Mouse (Mus musculus) MEL (cell line): ENCODE results near the gene Zbtb20. TPM values are rescaled to one million over a fixed set of nuclear protein-coding genes. Genes with fewer than 3 reads are reported as not detected.
A peak's percentile ranks its signal among the peaks of the same experiment; 100 is the strongest.

Experiments
- DNase-seq: peaks from one replicate; pipeline ENCODE4 v3.0.0; 2011; ENCODE audit warnings: low read depth, low spot score
- H3K27ac ChIP-seq: 2 replicates; pipeline ENCODE4 v1.5.1; 2012; ENCODE audit warnings: low read depth, mild to moderate bottlenecking, control low read depth, low read length, moderate library complexity; ENCODE audit not compliant: control insufficient read depth
- H3K27me3 ChIP-seq, 2 experiments: fragments of 150-350 bp in 1 of 2; sonication (generic) in 1 of 2; 2 replicates each; pipeline ENCODE4 v1.6.1; 2012; ENCODE audit warnings: low read length in 2 of 2, mild to moderate bottlenecking in 2 of 2, improper control_type of control experiment in 1 of 2, moderate library complexity in 1 of 2; ENCODE audit not compliant: insufficient read depth in 2 of 2, control insufficient read depth in 1 of 2
- H3K36me3 ChIP-seq, 2 experiments: 2 replicates each; pipeline ENCODE4 v1.6.1; 2012 to 2014; ENCODE audit warnings: low read length in 2 of 2, improper control_type of control experiment in 1 of 2, inconsistent platforms in 1 of 2, mild to moderate bottlenecking in 1 of 2; ENCODE audit not compliant: insufficient read depth in 2 of 2, control insufficient read depth in 1 of 2
- H3K4me1 ChIP-seq, 2 experiments: fragments of 150-350 bp in 1 of 2; sonication (generic) in 1 of 2; 2 replicates each; pipeline ENCODE4 v1.6.1; 2012; ENCODE audit warnings: low read length in 2 of 2, improper control_type of control experiment in 1 of 2, mild to moderate bottlenecking in 1 of 2; ENCODE audit not compliant: insufficient read depth in 2 of 2, control insufficient read depth in 1 of 2
- H3K4me3 ChIP-seq, 2 experiments: fragments of 150-350 bp in 1 of 2; sonication (generic) in 1 of 2; 2 replicates each; pipeline ENCODE4 v1.5.1; 2012; ENCODE audit warnings: low read depth in 2 of 2, low read length in 2 of 2, mild to moderate bottlenecking in 2 of 2, moderate library complexity in 2 of 2, control low read depth in 1 of 2, improper control_type of control experiment in 1 of 2; ENCODE audit not compliant: control insufficient read depth in 1 of 2, insufficient read depth in 1 of 2
- H3K79me2 ChIP-seq: 2 replicates; pipeline ENCODE4 v1.6.1; 2012; ENCODE audit warnings: mild to moderate bottlenecking, low read length, moderate library complexity; ENCODE audit not compliant: control insufficient read depth, poor library complexity, insufficient read depth
- H3K9ac ChIP-seq: 2 replicates; pipeline ENCODE4 v1.6.1; 2012; ENCODE audit warnings: low read depth, mild to moderate bottlenecking, control low read depth, low read length, moderate library complexity; ENCODE audit not compliant: control insufficient read depth, poor library complexity, severe bottlenecking
- H3K9me3 ChIP-seq: fragments of 150-350 bp; sonication (generic); replicated peaks from 2 replicates; pipeline ENCODE4 v1.6.1; 2012; ENCODE audit warnings: mild to moderate bottlenecking, low read length, improper control_type of control experiment, moderate library complexity; ENCODE audit not compliant: insufficient read depth
- ELF1 ChIP-seq: IDR thresholded peaks from 2 replicates; pipeline ENCODE4 v1.6.1; 2014; ENCODE audit warnings: low read depth, mild to moderate bottlenecking, inconsistent platforms, low read length, improper control_type of control experiment, moderate library complexity
- ETS1 ChIP-seq: IDR thresholded peaks from 2 replicates; pipeline ENCODE4 v1.6.1; 2012; ENCODE audit warnings: low read depth, mild to moderate bottlenecking, inconsistent platforms, low read length, improper control_type of control experiment, moderate library complexity
- MAFK ChIP-seq: IDR thresholded peaks from 2 replicates; pipeline ENCODE4 v1.6.1; 2011; ENCODE audit warnings: low read depth, mild to moderate bottlenecking, low read length, improper control_type of control experiment, borderline replicate concordance
- MXI1 ChIP-seq: IDR thresholded peaks from 2 replicates; pipeline ENCODE4 v1.6.1; 2011; ENCODE audit warnings: mild to moderate bottlenecking, low read depth, low read length, improper control_type of control experiment
- RCOR1 ChIP-seq: IDR thresholded peaks from 2 replicates; pipeline ENCODE4 v1.6.1; 2012; ENCODE audit warnings: low read depth, mild to moderate bottlenecking, inconsistent platforms, low read length, improper control_type of control experiment
- SMC3 ChIP-seq: IDR thresholded peaks from 2 replicates; pipeline ENCODE4 v1.6.1; 2011; ENCODE audit warnings: low read depth, low read length, improper control_type of control experiment
- TBP ChIP-seq: IDR thresholded peaks from 2 replicates; pipeline ENCODE4 v1.8.0; 2011; ENCODE audit warnings: low read depth, low read length, improper control_type of control experiment
- TCF12 ChIP-seq: IDR thresholded peaks from 2 replicates; pipeline ENCODE4 v1.6.1; 2014; ENCODE audit warnings: low read depth, mild to moderate bottlenecking, inconsistent platforms, low read length, improper control_type of control experiment, moderate library complexity
- USF2 ChIP-seq, 2 experiments: IDR thresholded peaks; 2 replicates each; pipeline ENCODE4 v1.6.1; 2011 to 2012; ENCODE audit warnings: improper control_type of control experiment in 2 of 2, low read length in 2 of 2, borderline replicate concordance in 1 of 2, inconsistent platforms in 1 of 2, low read depth in 1 of 2, mild to moderate bottlenecking in 1 of 2; ENCODE audit not compliant: insufficient read depth in 1 of 2
- ZKSCAN1 ChIP-seq: IDR thresholded peaks from 2 replicates; pipeline ENCODE4 v1.6.1; 2012; ENCODE audit warnings: low read depth, mild to moderate bottlenecking, inconsistent platforms, low read length, improper control_type of control experiment, moderate library complexity
- ZNF384 ChIP-seq: IDR thresholded peaks from 2 replicates; pipeline ENCODE4 v1.6.1; 2012; ENCODE audit warnings: low read depth, mild to moderate bottlenecking, inconsistent platforms, low read length, improper control_type of control experiment
- polyA plus RNA-seq, 2 experiments: library from polyadenylated mRNA; stranded (reverse) in 1 of 2; unstranded in 1 of 2; fragments of >175 nt in 1 of 2; fragments of >200 nt in 1 of 2; gene quantifications; 2 replicates each; pipeline versions ENCODE4 v1.2.1 to v1.2.4; 2012; ENCODE audit warnings: low replicate concordance in 2 of 2, low read depth in 1 of 2; ENCODE audit not compliant: insufficient read length in 2 of 2, insufficient read depth in 1 of 2, missing spikeins in 1 of 2
- total RNA-seq: library from RNA; depleted of rRNA; stranded (reverse); fragments of 300-350 nt; gene quantifications from 2 replicates; pipeline ENCODE4 v1.2.3, GENCODE M21; 2012

Gene Zbtb20
- total and polyA plus RNA-seq, 3 experiments: 0.17 to 0.27 TPM; not detected in 1

GRCm38 (mm10) chr16:42873942-42874341 lies 1.7 kb upstream of the Zbtb20 start:
- TF ChIP-seq ZNF384: peak; percentile 67
- TF ChIP-seq ZKSCAN1: no peak
- peak overlapping the region in 1 of 2 experiments; percentile 79; a peak in 2 of 4 replicates for H3K4me3 ChIP-seq
- no peaks in the 10 kb centered on the region for H3K9me3 ChIP-seq
- H3K36me3 ChIP-seq: peaks cover 0 to 2% of the 10 kb centered on the region in 2 experiments; a peak in 2 of 4 replicates
- DNase-seq: no peak
- H3K27me3 ChIP-seq: no peaks in the 10 kb centered on the region
- H3K79me2 ChIP-seq: no peaks in the 10 kb centered on the region; the same call in 1 of the 2 replicates
- H3K4me1 ChIP-seq: peaks cover 2 to 6% of the 10 kb centered on the region in 2 experiments; a peak in 2 of 4 replicates
- H3K27ac ChIP-seq: no peak overlapping the region
- H3K9ac ChIP-seq: no peak overlapping the region; the same call in 1 of the 2 replicates

- H3K9me3 ChIP-seq: no peaks in the 10 kb centered on the region
- peaks cover 0 to 2% of the 10 kb centered on the region in 2 experiments; a peak in 2 of 4 replicates for H3K36me3 ChIP-seq
- peaks cover 2 to 6% of the 10 kb centered on the region in 2 experiments; a peak in 2 of 4 replicates for H3K4me1 ChIP-seq
- peak overlapping the region; percentile 90 for H3K9ac ChIP-seq
- TF ChIP-seq USF2 (IDR thresholded peaks at IDR 0.05; ENCODE audit: borderline replicate concordance in 1 of 2, insufficient read depth in 1 of 2, low read depth in 1 of 2, low read length in 2 of 2) (no peak), ETS1 (no peak), RCOR1 (0 out of 2 replicates have a peak, but pooled peaks have one; percentile 15), TCF12 (0 out of 2 replicates have a peak, but pooled peaks have one; percentile 13), MXI1 (no peak; the same call in 1 of the 2 replicates), MAFK (no peak), SMC3 (no peak), TBP (0 out of 2 replicates have a peak, but pooled peaks have one; percentile 26), ELF1 (0 out of 2 replicates have a peak, but pooled peaks have one; percentile 28)
- no peaks in the 10 kb centered on the region for H3K27me3 ChIP-seq
- no peaks in the 10 kb centered on the region; the same call in 1 of the 2 replicates for H3K79me2 ChIP-seq
- DNase-seq: no peak
- peak overlapping the region; percentile 75 to 79 for H3K4me3 ChIP-seq
- peak overlapping the region; percentile 98 for H3K27ac ChIP-seq
These were observed 1.2 kb upstream of the Zbtb20 start for GRCm38 (mm10) chr16:42874456-42874855.
